Mouse (Mus musculus): ENCODE results near the gene Gan. TPM values are rescaled to one million over a fixed set of nuclear protein-coding genes. Genes with fewer than 3 reads are reported as not detected.

Gan gene
- polyA plus RNA-seq, 1 experiment: 0.18 TPM

- H3K9me3 ChIP-seq (ENCODE audit: control insufficient read depth, low read length): no peaks in the 10 kb centered on the region
- no peaks in the 10 kb centered on the region for H3K36me3 ChIP-seq (ENCODE audit: control insufficient read depth)
- H3K27me3 ChIP-seq (ENCODE audit: control insufficient read depth): no peaks in the 10 kb centered on the region
- TF ChIP-seq GATA1 (IDR thresholded peaks at IDR 0.05; ENCODE audit: low read length) (no peak), TAL1 (IDR thresholded peaks at IDR 0.05; ENCODE audit: low read length) (no peak)
- no peak overlapping the region for H3K4me3 ChIP-seq (replicated peaks)
- peaks cover 14% of the 10 kb centered on the region for H3K4me1 ChIP-seq (ENCODE audit: control insufficient read depth)
Measured at GRCm38 (mm10) chr8:117226306-117226705, 68.4 kb downstream of the Gan start.

- Histone ChIP-seq H3K9me3 (ENCODE audit: control insufficient read depth, low read length) (no peaks in the 10 kb centered on the region), H3K36me3 (ENCODE audit: control insufficient read depth) (no peaks in the 10 kb centered on the region), H3K27me3 (ENCODE audit: control insufficient read depth) (no peaks in the 10 kb centered on the region), H3K4me1 (ENCODE audit: control insufficient read depth) (peaks cover 14% of the 10 kb centered on the region), H3K4me3 (replicated peaks) (no peak overlapping the region)
- no peak for TF ChIP-seq GATA1 (IDR thresholded peaks at IDR 0.05; ENCODE audit: low read length)
- TF ChIP-seq TAL1 (IDR thresholded peaks at IDR 0.05; ENCODE audit: low read length): no peak
Measured at GRCm38 (mm10) chr8:117227339-117227738, 69.4 kb downstream of the Gan start.

- H3K27me3 ChIP-seq (ENCODE audit: control insufficient read depth): peaks cover 4% of the 10 kb centered on the region
- no peak for TF ChIP-seq GATA1 (IDR thresholded peaks at IDR 0.05; ENCODE audit: low read length)
- no peak for TF ChIP-seq TAL1 (IDR thresholded peaks at IDR 0.05; ENCODE audit: low read length)
- H3K4me1 ChIP-seq (ENCODE audit: control insufficient read depth): no peaks in the 10 kb centered on the region
Measured at GRCm38 (mm10) chr8:117233199-117233598, 75.3 kb downstream of the Gan start.

GRCm38 (mm10) chr8:117236531-117236930, 78.6 kb downstream of the Gan start:
- H3K4me1 ChIP-seq (ENCODE audit: control insufficient read depth): no peaks in the 10 kb centered on the region
- no peak for TF ChIP-seq GATA1 (IDR thresholded peaks at IDR 0.05; ENCODE audit: low read length)
- TF ChIP-seq TAL1 (IDR thresholded peaks at IDR 0.05; ENCODE audit: low read length): no peak

More at GRCm38 (mm10) chr8:117233199-117233598, 75.3 kb downstream of the Gan start:
- Histone ChIP-seq H3K36me3 (ENCODE audit: control insufficient read depth) (no peaks in the 10 kb centered on the region), H3K4me3 (replicated peaks) (no peak overlapping the region), H3K9me3 (ENCODE audit: control insufficient read depth, low read length) (no peaks in the 10 kb centered on the region)

GRCm38 (mm10) chr8:117240326-117240725, 82.4 kb downstream of the Gan start:
- H3K36me3 ChIP-seq (ENCODE audit: control insufficient read depth): no peaks in the 10 kb centered on the region

More at GRCm38 (mm10) chr8:117236531-117236930, 78.6 kb downstream of the Gan start:
- Histone ChIP-seq H3K9me3 (ENCODE audit: control insufficient read depth, low read length) (no peaks in the 10 kb centered on the region), H3K4me3 (replicated peaks) (no peak overlapping the region), H3K27me3 (ENCODE audit: control insufficient read depth) (peaks cover 14% of the 10 kb centered on the region), H3K36me3 (ENCODE audit: control insufficient read depth) (no peaks in the 10 kb centered on the region)

GRCm38 (mm10) chr8:117240841-117241494, 83.0 kb downstream of the Gan start:
- H3K27me3 ChIP-seq (ENCODE audit: control insufficient read depth): peaks cover 17% of the 10 kb centered on the region
- TF ChIP-seq GATA1 (IDR thresholded peaks at IDR 0.05; ENCODE audit: low read length) (no peak), TAL1 (IDR thresholded peaks at IDR 0.05; ENCODE audit: low read length) (no peak)

More at GRCm38 (mm10) chr8:117240326-117240725, 82.4 kb downstream of the Gan start:
- Histone ChIP-seq H3K4me3 (replicated peaks) (no peak overlapping the region), H3K4me1 (ENCODE audit: control insufficient read depth) (peaks cover 3% of the 10 kb centered on the region), H3K27me3 (ENCODE audit: control insufficient read depth) (peaks cover 17% of the 10 kb centered on the region), H3K9me3 (ENCODE audit: control insufficient read depth, low read length) (no peaks in the 10 kb centered on the region)
- TF ChIP-seq GATA1 (IDR thresholded peaks at IDR 0.05; ENCODE audit: low read length): no peak
- TF ChIP-seq TAL1 (IDR thresholded peaks at IDR 0.05; ENCODE audit: low read length): no peak

GRCm38 (mm10) chr8:117241848-117242247, 83.9 kb downstream of the Gan start:
- TF ChIP-seq GATA1 (IDR thresholded peaks at IDR 0.05; ENCODE audit: low read length) (no peak), TAL1 (IDR thresholded peaks at IDR 0.05; ENCODE audit: low read length) (no peak)
- peaks cover 3% of the 10 kb centered on the region for H3K4me1 ChIP-seq (ENCODE audit: control insufficient read depth)
- no peaks in the 10 kb centered on the region for H3K9me3 ChIP-seq (ENCODE audit: control insufficient read depth, low read length)
- H3K27me3 ChIP-seq (ENCODE audit: control insufficient read depth): peaks cover 17% of the 10 kb centered on the region
- H3K36me3 ChIP-seq (ENCODE audit: control insufficient read depth): no peaks in the 10 kb centered on the region
- no peak overlapping the region for H3K4me3 ChIP-seq (replicated peaks)

More at GRCm38 (mm10) chr8:117240841-117241494, 83.0 kb downstream of the Gan start:
- no peaks in the 10 kb centered on the region for H3K36me3 ChIP-seq (ENCODE audit: control insufficient read depth)
- H3K4me3 ChIP-seq (replicated peaks): no peak overlapping the region
- H3K9me3 ChIP-seq (ENCODE audit: control insufficient read depth, low read length): no peaks in the 10 kb centered on the region
- H3K4me1 ChIP-seq (ENCODE audit: control insufficient read depth): peaks cover 3% of the 10 kb centered on the region

- Histone ChIP-seq H3K27me3 (ENCODE audit: control insufficient read depth) (peaks cover 17% of the 10 kb centered on the region), H3K9me3 (ENCODE audit: control insufficient read depth, low read length) (no peaks in the 10 kb centered on the region), H3K36me3 (ENCODE audit: control insufficient read depth) (no peaks in the 10 kb centered on the region), H3K4me1 (ENCODE audit: control insufficient read depth) (peaks cover 3% of the 10 kb centered on the region), H3K4me3 (replicated peaks) (no peak overlapping the region)
- TF ChIP-seq TAL1 (IDR thresholded peaks at IDR 0.05; ENCODE audit: low read length) (no peak), GATA1 (IDR thresholded peaks at IDR 0.05; ENCODE audit: low read length) (no peak)
Measured at GRCm38 (mm10) chr8:117242286-117242685, 84.4 kb downstream of the Gan start.

- Histone ChIP-seq H3K4me1 (ENCODE audit: control insufficient read depth) (peaks cover 3% of the 10 kb centered on the region), H3K9me3 (ENCODE audit: control insufficient read depth, low read length) (no peaks in the 10 kb centered on the region), H3K36me3 (ENCODE audit: control insufficient read depth) (no peaks in the 10 kb centered on the region), H3K27me3 (ENCODE audit: control insufficient read depth) (peaks cover 28% of the 10 kb centered on the region), H3K4me3 (replicated peaks) (no peak overlapping the region)
- TF ChIP-seq GATA1 (IDR thresholded peaks at IDR 0.05; ENCODE audit: low read length) (no peak), TAL1 (IDR thresholded peaks at IDR 0.05; ENCODE audit: low read length) (no peak)
Measured at GRCm38 (mm10) chr8:117244601-117245000, 86.7 kb downstream of the Gan start.
